Mouse (Mus musculus): ENCODE results near the gene Myocd.

GRCm38 (mm10) chr11:65126566-65126965 is 143.2 kb downstream of the Myocd start:
- no peak for TF ChIP-seq CTCF (IDR thresholded peaks at IDR 0.05; ENCODE audit: low read depth)
- TF ChIP-seq EP300 (optimal IDR thresholded peaks at IDR 0.05): no peak
